Mouse (Mus musculus): ENCODE results near the gene Sgsm1. TPM values are rescaled to one million over a fixed set of nuclear protein-coding genes. Genes with fewer than 3 reads are reported as not detected.

Gene Sgsm1
- polyA plus RNA-seq, 1 experiment from 2014 or later: 2.0 TPM

DNA sequence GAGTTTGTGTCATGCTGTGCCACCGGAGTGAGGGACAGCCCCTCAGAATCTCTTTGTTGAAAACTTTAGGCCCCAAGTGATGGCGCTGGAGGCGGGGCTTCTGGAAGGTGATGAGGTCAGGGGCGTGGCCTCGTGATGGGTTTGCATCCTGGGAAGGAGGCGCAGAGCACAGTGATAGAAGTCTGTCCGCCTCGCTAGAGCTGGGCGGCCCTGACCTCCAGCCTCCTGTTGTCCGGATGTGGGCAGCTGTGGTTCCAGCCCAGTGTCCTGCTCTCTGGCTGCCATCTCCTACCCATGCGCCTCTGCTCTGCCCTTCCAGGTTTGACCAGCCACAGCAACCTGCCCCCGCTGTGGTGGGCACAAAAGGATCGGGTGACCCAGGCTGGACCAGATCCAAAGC, 8.7 kb downstream of the Sgsm1 start:
- ATAC-seq (ENCODE audit: low read depth): no peak
- 23% methylated on average over 13 of the region's 13 CpGs for WGBS (ENCODE audit: insufficient replicate concordance)
- no peaks in the 10 kb centered on the region for H3K36me3 ChIP-seq (ENCODE audit: control insufficient read depth, insufficient read depth)
- no peaks in the 10 kb centered on the region for H3K4me1 ChIP-seq (ENCODE audit: control insufficient read depth, low read depth, low read length)
- H3K9ac ChIP-seq (ENCODE audit: low read depth, low read length): no peak overlapping the region
- H3K4me3 ChIP-seq (ENCODE audit: low read depth, low read length): no peak overlapping the region
- no peaks in the 10 kb centered on the region for H3K9me3 ChIP-seq (replicated peaks; ENCODE audit: control insufficient read depth, low read length)
- no peak overlapping the region for H3K27ac ChIP-seq (ENCODE audit: low read length)
- H3K4me2 ChIP-seq (ENCODE audit: low read depth, low read length): no peak overlapping the region
- no peaks in the 10 kb centered on the region; the same call in 1 of the 2 replicates for H3K27me3 ChIP-seq (ENCODE audit: control insufficient read depth, insufficient read depth, low read depth, low read length)

DNA sequence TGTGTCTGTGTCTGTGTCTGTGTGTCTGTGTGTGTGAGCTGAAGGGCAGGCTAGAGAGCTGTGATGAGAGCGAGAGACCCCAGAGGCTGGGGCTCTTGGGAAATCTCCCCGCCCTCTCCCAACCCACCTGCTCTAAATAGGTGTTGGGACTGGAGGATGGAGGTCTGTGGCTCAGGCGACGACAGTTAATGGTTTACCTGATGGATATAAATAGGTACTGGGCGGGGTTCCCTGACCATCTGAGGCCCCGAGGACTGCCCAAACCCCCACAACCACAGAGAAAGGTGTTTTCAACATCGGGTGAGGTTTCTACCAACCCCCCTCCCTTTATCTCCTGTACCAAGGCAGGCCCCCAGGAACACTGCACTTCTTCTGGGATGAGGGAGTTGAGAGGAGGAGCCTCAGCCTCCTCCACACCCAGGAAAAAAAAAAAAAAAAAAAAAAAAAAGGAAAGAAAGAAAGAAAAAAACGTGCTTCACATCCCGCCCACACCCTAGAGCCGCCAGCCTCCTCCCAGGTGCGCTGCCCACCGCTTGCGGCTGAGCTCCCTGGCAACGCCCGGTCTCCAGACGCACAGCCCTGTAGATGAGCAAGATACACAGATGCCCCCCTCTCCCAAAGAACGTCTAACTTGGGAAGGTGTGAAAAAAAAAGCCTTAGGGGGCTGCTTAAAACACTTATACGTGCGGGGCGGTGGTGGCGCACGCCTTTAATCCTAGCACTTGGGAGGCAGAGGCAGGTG, 10.3 kb downstream of the Sgsm1 start:
- Histone ChIP-seq H3K36me3 (ENCODE audit: control insufficient read depth, insufficient read depth) (no peaks in the 10 kb centered on the region), H3K27me3 (ENCODE audit: control insufficient read depth, insufficient read depth, low read depth, low read length) (no peaks in the 10 kb centered on the region), H3K9me3 (replicated peaks; ENCODE audit: control insufficient read depth, low read length) (no peaks in the 10 kb centered on the region), H3K4me1 (ENCODE audit: control insufficient read depth, low read depth, low read length) (no peaks in the 10 kb centered on the region), H3K9ac (ENCODE audit: low read depth, low read length) (no peak overlapping the region), H3K4me3 (ENCODE audit: low read depth, low read length) (no peak overlapping the region), H3K27ac (ENCODE audit: low read length) (no peak overlapping the region), H3K4me2 (ENCODE audit: low read depth, low read length) (0 out of 2 replicates have a peak overlapping the region, but pooled peaks have one; percentile 7)
- ATAC-seq (ENCODE audit: low read depth): no peak
- 58% methylated on average over 22 of the region's 22 CpGs for WGBS (ENCODE audit: insufficient replicate concordance)

DNA sequence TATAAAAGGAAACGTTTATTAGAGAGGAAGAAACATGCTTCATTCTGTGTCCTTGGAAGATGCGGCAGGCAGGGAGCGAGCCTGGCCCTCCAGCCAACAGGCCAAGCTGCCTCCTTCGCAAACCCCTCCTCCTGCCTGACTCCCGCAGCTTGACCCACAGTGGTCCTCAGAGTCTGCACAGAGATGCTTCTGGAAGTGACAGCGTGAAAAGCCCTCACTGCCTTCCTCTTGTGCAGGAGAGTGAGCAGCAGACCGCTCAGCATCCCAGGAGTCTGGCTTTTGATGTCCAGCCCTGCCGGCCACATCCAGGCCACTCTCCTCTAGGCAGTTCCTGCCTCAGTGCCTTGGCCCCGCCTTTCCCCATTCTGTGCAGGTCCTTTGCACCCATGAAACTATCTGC, 11.2 kb downstream of the Sgsm1 start:
- no peaks in the 10 kb centered on the region for H3K27me3 ChIP-seq (ENCODE audit: control insufficient read depth, insufficient read depth, low read depth, low read length)
- WGBS (ENCODE audit: insufficient replicate concordance): 43% methylated on average over 9 of the region's 9 CpGs
- no peak for ATAC-seq (ENCODE audit: low read depth)
- H3K9ac ChIP-seq (ENCODE audit: low read depth, low read length): no peak overlapping the region
- no peaks in the 10 kb centered on the region for H3K36me3 ChIP-seq (ENCODE audit: control insufficient read depth, insufficient read depth)
- no peaks in the 10 kb centered on the region for H3K9me3 ChIP-seq (replicated peaks; ENCODE audit: control insufficient read depth, low read length)
- H3K4me2 ChIP-seq (ENCODE audit: low read depth, low read length): no peak overlapping the region
- H3K4me1 ChIP-seq (ENCODE audit: control insufficient read depth, low read depth, low read length): no peaks in the 10 kb centered on the region
- H3K4me3 ChIP-seq (ENCODE audit: low read depth, low read length): no peak overlapping the region
- H3K27ac ChIP-seq (ENCODE audit: low read length): no peak overlapping the region

DNA sequence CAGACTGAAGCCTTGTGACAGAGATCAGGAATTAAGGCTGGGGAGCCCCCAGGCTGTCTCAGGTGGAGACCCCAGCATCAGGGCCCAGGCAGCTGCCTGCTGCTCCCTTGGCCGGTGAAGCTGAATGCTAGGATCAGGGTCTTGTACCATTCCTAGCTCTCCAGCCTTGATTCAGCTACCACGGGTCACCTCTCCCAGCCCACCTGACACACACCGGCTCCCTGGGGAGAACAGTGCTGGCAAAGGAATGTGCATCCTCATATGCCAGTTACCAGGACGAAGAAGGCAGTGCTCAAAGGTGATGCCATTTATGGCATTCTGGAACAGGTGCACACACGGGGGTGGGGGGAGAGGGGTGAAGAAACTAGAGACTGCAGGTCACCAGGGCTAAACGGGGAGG, 11.8 kb downstream of the Sgsm1 start:
- no peak for ATAC-seq (ENCODE audit: low read depth)
- H3K9ac ChIP-seq (ENCODE audit: low read depth, low read length): no peak overlapping the region
- no peak overlapping the region for H3K27ac ChIP-seq (ENCODE audit: low read length)
- H3K27me3 ChIP-seq (ENCODE audit: control insufficient read depth, insufficient read depth, low read depth, low read length): no peaks in the 10 kb centered on the region
- H3K4me1 ChIP-seq (ENCODE audit: control insufficient read depth, low read depth, low read length): no peaks in the 10 kb centered on the region
- no peak overlapping the region for H3K4me3 ChIP-seq (ENCODE audit: low read depth, low read length)
- H3K36me3 ChIP-seq (ENCODE audit: control insufficient read depth, insufficient read depth): no peaks in the 10 kb centered on the region
- no peaks in the 10 kb centered on the region for H3K9me3 ChIP-seq (replicated peaks; ENCODE audit: control insufficient read depth, low read length)
- no peak overlapping the region for H3K4me2 ChIP-seq (ENCODE audit: low read depth, low read length)
- 66% methylated on average over 6 of the region's 6 CpGs for WGBS (ENCODE audit: insufficient replicate concordance)

DNA sequence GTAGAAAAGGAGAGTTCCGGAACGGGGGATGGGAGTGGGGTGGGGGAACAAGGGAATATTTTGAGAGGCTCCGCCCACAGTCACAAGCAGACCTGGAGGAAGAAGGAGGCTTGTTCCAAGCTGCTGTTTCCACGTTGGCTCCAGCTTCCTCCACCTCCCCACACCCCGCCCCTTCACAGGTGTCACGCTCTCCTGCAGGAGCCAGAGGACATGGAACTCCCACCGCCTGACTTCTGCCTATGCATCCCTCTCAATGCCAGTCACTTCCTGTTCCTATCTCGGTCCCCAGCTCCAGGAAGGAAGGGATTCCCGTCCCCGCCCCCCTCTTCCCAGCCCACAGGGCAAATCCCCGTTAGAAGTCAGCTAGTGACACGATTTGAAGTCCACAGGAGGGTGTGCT, 12.5 kb downstream of the Sgsm1 start:
- Histone ChIP-seq H3K27ac (ENCODE audit: low read length) (no peak overlapping the region), H3K4me2 (ENCODE audit: low read depth, low read length) (no peak overlapping the region), H3K27me3 (ENCODE audit: control insufficient read depth, insufficient read depth, low read depth, low read length) (no peaks in the 10 kb centered on the region), H3K36me3 (ENCODE audit: control insufficient read depth, insufficient read depth) (no peaks in the 10 kb centered on the region), H3K4me1 (ENCODE audit: control insufficient read depth, low read depth, low read length) (no peaks in the 10 kb centered on the region), H3K4me3 (ENCODE audit: low read depth, low read length) (no peak overlapping the region), H3K9me3 (replicated peaks; ENCODE audit: control insufficient read depth, low read length) (no peaks in the 10 kb centered on the region), H3K9ac (ENCODE audit: low read depth, low read length) (no peak overlapping the region)
- no peak for ATAC-seq (ENCODE audit: low read depth)
- 12% methylated on average over 12 of the region's 12 CpGs for whole genome bisulfite sequencing (ENCODE audit: insufficient replicate concordance)

DNA sequence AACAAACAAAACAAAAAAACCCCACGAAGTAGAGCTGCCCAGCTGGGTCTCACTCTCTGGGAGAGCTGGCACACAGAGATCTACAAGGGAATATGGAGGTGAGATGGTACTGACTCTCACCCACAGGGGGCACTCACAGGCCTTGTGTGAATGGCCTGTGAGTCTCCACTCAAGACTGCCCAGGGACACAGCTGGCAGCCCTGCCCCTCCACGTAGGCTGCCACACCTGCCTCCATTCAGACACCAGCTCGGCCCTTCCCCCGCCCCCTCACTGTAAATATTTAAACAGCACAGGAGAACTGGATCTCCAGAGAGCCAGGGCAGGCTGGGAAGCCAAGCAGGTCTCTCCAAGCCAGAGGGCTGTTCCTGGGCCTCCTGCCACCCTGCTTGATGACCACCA, 14.8 kb downstream of the Sgsm1 start:
- Histone ChIP-seq H3K27ac (ENCODE audit: low read length) (no peak overlapping the region), H3K4me2 (ENCODE audit: low read depth, low read length) (no peak overlapping the region), H3K4me3 (ENCODE audit: low read depth, low read length) (no peak overlapping the region), H3K9ac (ENCODE audit: low read depth, low read length) (no peak overlapping the region), H3K4me1 (ENCODE audit: control insufficient read depth, low read depth, low read length) (no peaks in the 10 kb centered on the region), H3K36me3 (ENCODE audit: control insufficient read depth, insufficient read depth) (no peaks in the 10 kb centered on the region), H3K9me3 (replicated peaks; ENCODE audit: control insufficient read depth, low read length) (no peaks in the 10 kb centered on the region), H3K27me3 (ENCODE audit: control insufficient read depth, insufficient read depth, low read depth, low read length) (no peaks in the 10 kb centered on the region)
- WGBS (ENCODE audit: insufficient replicate concordance): 25% methylated on average over 4 of the region's 4 CpGs
- peak; percentile 81 for ATAC-seq (ENCODE audit: low read depth)

DNA sequence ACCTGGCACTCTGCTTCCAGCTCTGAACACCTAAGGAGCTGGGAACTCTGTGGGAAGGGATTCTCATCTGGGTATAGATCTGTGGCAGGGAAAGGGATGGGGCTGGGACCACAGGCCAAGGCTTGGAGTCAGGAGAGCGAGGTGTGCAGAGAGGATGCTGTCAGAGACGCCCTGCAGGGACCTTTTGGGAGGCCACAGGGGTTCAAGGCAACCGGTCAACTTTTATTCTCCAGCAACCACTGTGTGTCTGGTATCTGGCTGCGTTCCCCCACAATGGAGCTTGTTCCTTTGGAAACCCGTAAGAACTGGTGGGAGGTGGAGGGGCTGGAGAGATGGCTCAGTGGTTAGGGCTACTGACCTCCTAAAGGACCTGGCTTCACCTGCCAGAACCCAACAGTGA, 16.0 kb downstream of the Sgsm1 start:
- Histone ChIP-seq H3K9me3 (replicated peaks; ENCODE audit: control insufficient read depth, low read length) (no peaks in the 10 kb centered on the region), H3K9ac (ENCODE audit: low read depth, low read length) (no peak overlapping the region), H3K27ac (ENCODE audit: low read length) (no peak overlapping the region), H3K36me3 (ENCODE audit: control insufficient read depth, insufficient read depth) (no peaks in the 10 kb centered on the region), H3K4me2 (ENCODE audit: low read depth, low read length) (no peak overlapping the region), H3K4me1 (ENCODE audit: control insufficient read depth, low read depth, low read length) (no peaks in the 10 kb centered on the region), H3K4me3 (ENCODE audit: low read depth, low read length) (no peak overlapping the region), H3K27me3 (ENCODE audit: control insufficient read depth, insufficient read depth, low read depth, low read length) (no peaks in the 10 kb centered on the region)
- 62% methylated on average over 5 of the region's 5 CpGs for WGBS (ENCODE audit: insufficient replicate concordance)
- ATAC-seq (ENCODE audit: low read depth): no peak

DNA sequence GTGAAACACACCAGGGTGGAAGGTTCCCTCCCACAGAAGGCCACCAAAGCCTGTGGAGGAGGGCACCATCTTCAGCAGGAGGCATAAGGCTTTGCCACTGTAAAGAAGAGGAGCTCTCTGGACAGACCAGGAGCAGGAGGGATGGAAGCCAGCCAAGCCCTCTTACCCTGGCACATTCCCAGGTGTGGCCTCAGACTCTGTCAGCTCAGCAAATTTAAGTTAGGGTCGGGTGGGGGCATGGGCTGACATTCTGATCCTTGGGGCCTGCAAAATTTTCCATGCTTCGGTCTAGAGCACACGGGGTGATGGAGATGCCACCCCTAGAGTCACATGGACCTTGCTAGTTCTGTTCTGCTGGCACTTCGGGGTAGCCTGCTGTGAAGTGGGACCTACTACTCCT, 17.1 kb downstream of the Sgsm1 start:
- H3K9me3 ChIP-seq (replicated peaks; ENCODE audit: control insufficient read depth, low read length): no peaks in the 10 kb centered on the region
- H3K4me2 ChIP-seq (ENCODE audit: low read depth, low read length): no peak overlapping the region
- H3K27me3 ChIP-seq (ENCODE audit: control insufficient read depth, insufficient read depth, low read depth, low read length): no peaks in the 10 kb centered on the region; the same call in 1 of the 2 replicates
- no peak overlapping the region for H3K4me3 ChIP-seq (ENCODE audit: low read depth, low read length)
- no peaks in the 10 kb centered on the region for H3K4me1 ChIP-seq (ENCODE audit: control insufficient read depth, low read depth, low read length)
- H3K27ac ChIP-seq (ENCODE audit: low read length): no peak overlapping the region
- no peak for ATAC-seq (ENCODE audit: low read depth)
- 56% methylated on average over 4 of the region's 4 CpGs for WGBS (ENCODE audit: insufficient replicate concordance)
- H3K36me3 ChIP-seq (ENCODE audit: control insufficient read depth, insufficient read depth): no peaks in the 10 kb centered on the region
- H3K9ac ChIP-seq (ENCODE audit: low read depth, low read length): no peak overlapping the region

DNA sequence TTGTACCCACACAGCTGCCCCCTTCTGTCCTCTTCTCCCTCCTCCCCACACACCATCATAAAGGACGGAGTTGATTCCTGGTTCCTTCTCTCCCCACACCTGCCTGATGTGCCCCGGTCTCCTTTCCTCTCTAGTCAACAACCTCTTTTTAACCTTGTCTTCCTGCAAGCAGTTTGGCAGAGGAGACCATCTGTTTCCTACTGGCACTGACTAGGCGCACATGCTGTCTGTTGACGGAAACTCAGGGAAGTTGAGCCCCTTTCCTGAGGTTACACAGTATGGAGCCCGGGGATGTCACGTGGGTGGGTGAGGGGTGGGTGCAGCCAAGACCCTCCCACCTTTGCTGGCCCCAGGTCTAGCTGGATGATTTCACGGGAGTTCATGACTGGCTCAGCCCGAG, 17.8 kb downstream of the Sgsm1 start:
- Histone ChIP-seq H3K36me3 (ENCODE audit: control insufficient read depth, insufficient read depth) (no peaks in the 10 kb centered on the region), H3K9me3 (replicated peaks; ENCODE audit: control insufficient read depth, low read length) (no peaks in the 10 kb centered on the region), H3K4me1 (ENCODE audit: control insufficient read depth, low read depth, low read length) (no peaks in the 10 kb centered on the region), H3K4me3 (ENCODE audit: low read depth, low read length) (no peak overlapping the region), H3K27ac (ENCODE audit: low read length) (no peak overlapping the region), H3K27me3 (ENCODE audit: control insufficient read depth, insufficient read depth, low read depth, low read length) (peaks cover 4% of the 10 kb centered on the region), H3K9ac (ENCODE audit: low read depth, low read length) (no peak overlapping the region), H3K4me2 (ENCODE audit: low read depth, low read length) (no peak overlapping the region)
- no peak for ATAC-seq (ENCODE audit: low read depth)
- 22% methylated on average over 8 of the region's 8 CpGs for WGBS (ENCODE audit: insufficient replicate concordance)
